Mouse (Mus musculus): ENCODE results near the gene Olfr943. TPM values are rescaled to one million over a fixed set of nuclear protein-coding genes. Genes with fewer than 3 reads are reported as not detected.

Olfr943 gene
- polyA plus RNA-seq (2015; fragmentation: Nextera tagmentation; extraction: Ambion mirVana), result not detected in 2 replicates

GRCm38 (mm10) chr9:39166004-39166403 lies at the start of gene Olfr943:
Gene Olfr943 (plus strand): TSS chr9:39166304.
- Histone ChIP-seq H3K27me3 (replicated peaks; ENCODE audit: control insufficient read depth, insufficient read depth, low read length) (no peaks in the 10 kb centered on the region), H3K27ac (ENCODE audit: low read depth, low read length) (no peak within 1 kb of the TSS), H3K4me2 (replicated peaks; ENCODE audit: low read depth) (no peak within 1 kb of the TSS), H3K4me3 (ENCODE audit: low read depth, low read length) (no peak within 1 kb of the TSS), H3K9ac (ENCODE audit: low read depth, low read length) (no peak within 1 kb of the TSS), H3K36me3 (ENCODE audit: control insufficient read depth, insufficient read depth) (no peaks in the 10 kb centered on the region), H3K4me1 (replicated peaks; ENCODE audit: control insufficient read depth, insufficient read depth, low read length) (no peaks in the 10 kb centered on the region), H3K9me3 (ENCODE audit: control insufficient read depth) (0 out of 2 replicates have a peak, but pooled peaks cover 3% of the 10 kb centered on the region)
- ATAC-seq, result no peak
- no peak for TF ChIP-seq CTCF (IDR thresholded peaks at IDR 0.05; ENCODE audit: low read depth)
- 90% methylated on average over 5 of the region's 5 CpGs for WGBS

GRCm38 (mm10) chr9:39127326-39127725 lies 38.8 kb upstream of the Olfr943 start:
- no peak for TF ChIP-seq CTCF (IDR thresholded peaks at IDR 0.05; ENCODE audit: low read depth)
- Histone ChIP-seq H3K9me3 (ENCODE audit: control insufficient read depth) (no peaks in the 10 kb centered on the region), H3K36me3 (ENCODE audit: control insufficient read depth, insufficient read depth) (no peaks in the 10 kb centered on the region), H3K4me1 (replicated peaks; ENCODE audit: control insufficient read depth, insufficient read depth, low read length) (no peaks in the 10 kb centered on the region), H3K4me2 (replicated peaks; ENCODE audit: low read depth) (no peak overlapping the region), H3K9ac (ENCODE audit: low read depth, low read length) (no peak overlapping the region), H3K27me3 (replicated peaks; ENCODE audit: control insufficient read depth, insufficient read depth, low read length) (no peaks in the 10 kb centered on the region), H3K27ac (ENCODE audit: low read depth, low read length) (no peak overlapping the region), H3K4me3 (ENCODE audit: low read depth, low read length) (no peak overlapping the region)
- no peak for ATAC-seq
- 70% methylated on average over 1 of the region's 1 CpGs for WGBS

GRCm38 (mm10) chr9:39127831-39128230 lies 38.3 kb upstream of the Olfr943 start, which contains the start of gene Olfr27:
Gene Olfr27 (plus strand): TSS chr9:39128131.
- H3K27ac ChIP-seq (ENCODE audit: low read depth, low read length), result no peak within 1 kb of the TSS
- no peaks in the 10 kb centered on the region for H3K9me3 ChIP-seq (ENCODE audit: control insufficient read depth)
- H3K4me2 ChIP-seq (replicated peaks; ENCODE audit: low read depth), result no peak within 1 kb of the TSS
- H3K36me3 ChIP-seq (ENCODE audit: control insufficient read depth, insufficient read depth), result no peaks in the 10 kb centered on the region
- no peak within 1 kb of the TSS for H3K9ac ChIP-seq (ENCODE audit: low read depth, low read length)
- H3K4me1 ChIP-seq (replicated peaks; ENCODE audit: control insufficient read depth, insufficient read depth, low read length), result no peaks in the 10 kb centered on the region
- H3K4me3 ChIP-seq (ENCODE audit: low read depth, low read length), result no peak within 1 kb of the TSS
- H3K27me3 ChIP-seq (replicated peaks; ENCODE audit: control insufficient read depth, insufficient read depth, low read length), result no peaks in the 10 kb centered on the region
- no peak for TF ChIP-seq CTCF (IDR thresholded peaks at IDR 0.05; ENCODE audit: low read depth)
- no peak for ATAC-seq

- H3K27me3 ChIP-seq (replicated peaks; ENCODE audit: control insufficient read depth, insufficient read depth, low read length), result no peaks in the 10 kb centered on the region
- ATAC-seq, result no peak
- H3K27ac ChIP-seq (ENCODE audit: low read depth, low read length), result no peak overlapping the region
- no peaks in the 10 kb centered on the region for H3K4me1 ChIP-seq (replicated peaks; ENCODE audit: control insufficient read depth, insufficient read depth, low read length)
- H3K4me2 ChIP-seq (replicated peaks; ENCODE audit: low read depth), result no peak overlapping the region
- no peaks in the 10 kb centered on the region for H3K36me3 ChIP-seq (ENCODE audit: control insufficient read depth, insufficient read depth)
- H3K9me3 ChIP-seq (ENCODE audit: control insufficient read depth), result no peaks in the 10 kb centered on the region
- H3K9ac ChIP-seq (ENCODE audit: low read depth, low read length), result no peak overlapping the region
- H3K4me3 ChIP-seq (ENCODE audit: low read depth, low read length), result no peak overlapping the region
- 60% methylated on average over 1 of the region's 1 CpGs for WGBS
- TF ChIP-seq CTCF (IDR thresholded peaks at IDR 0.05; ENCODE audit: low read depth), result no peak
Observed at GRCm38 (mm10) chr9:39152401-39152800, 13.7 kb upstream of the Olfr943 start.

- no peak for TF ChIP-seq CTCF (IDR thresholded peaks at IDR 0.05; ENCODE audit: low read depth)
- Histone ChIP-seq H3K9me3 (ENCODE audit: control insufficient read depth) (no peaks in the 10 kb centered on the region), H3K4me3 (ENCODE audit: low read depth, low read length) (no peak within 1 kb of the TSS), H3K36me3 (ENCODE audit: control insufficient read depth, insufficient read depth) (no peaks in the 10 kb centered on the region), H3K4me1 (replicated peaks; ENCODE audit: control insufficient read depth, insufficient read depth, low read length) (no peaks in the 10 kb centered on the region), H3K9ac (ENCODE audit: low read depth, low read length) (no peak within 1 kb of the TSS), H3K4me2 (replicated peaks; ENCODE audit: low read depth) (no peak within 1 kb of the TSS), H3K27ac (ENCODE audit: low read depth, low read length) (no peak within 1 kb of the TSS), H3K27me3 (replicated peaks; ENCODE audit: control insufficient read depth, insufficient read depth, low read length) (no peaks in the 10 kb centered on the region)
- ATAC-seq, result no peak
Observed at GRCm38 (mm10) chr9:39201620-39202019, 35.5 kb downstream of the Olfr943 start, which contains the start of gene Olfr944. Gene Olfr944 (plus strand): TSS chr9:39201920.

Other genes starting within 250 kb of the Olfr943 start
- not detected in 2 replicates for gene Olfr930, start 236.5 kb upstream of the Olfr943 start, polyA plus RNA-seq (2015; fragmentation: Nextera tagmentation; extraction: Ambion mirVana)
- gene Olfr933, start 194.0 kb upstream of the Olfr943 start, polyA plus RNA-seq (2015; fragmentation: Nextera tagmentation; extraction: Ambion mirVana), result not detected in 2 replicates
- gene Olfr934, start 178.0 kb upstream of the Olfr943 start, polyA plus RNA-seq (2015; fragmentation: Nextera tagmentation; extraction: Ambion mirVana), result not detected in 2 replicates
- not detected in 2 replicates for gene Olfr935, start 166.6 kb upstream of the Olfr943 start, polyA plus RNA-seq (2015; fragmentation: Nextera tagmentation; extraction: Ambion mirVana)
- gene Olfr146, start 142.9 kb upstream of the Olfr943 start, polyA plus RNA-seq (2015; fragmentation: Nextera tagmentation; extraction: Ambion mirVana), result not detected in 2 replicates
- gene Olfr937, start 101.4 kb upstream of the Olfr943 start, polyA plus RNA-seq (2015; fragmentation: Nextera tagmentation; extraction: Ambion mirVana), result not detected in 2 replicates
- not detected in 2 replicates for gene Olfr938, start 87.4 kb upstream of the Olfr943 start, polyA plus RNA-seq (2015; fragmentation: Nextera tagmentation; extraction: Ambion mirVana)
- gene Olfr27, start 38.2 kb upstream of the Olfr943 start, polyA plus RNA-seq (2015; fragmentation: Nextera tagmentation; extraction: Ambion mirVana), result not detected in 2 replicates
- gene Olfr944, start 35.6 kb downstream of the Olfr943 start, polyA plus RNA-seq (2015; fragmentation: Nextera tagmentation; extraction: Ambion mirVana), result not detected in 2 replicates
- gene Olfr1537, start 83.7 kb downstream of the Olfr943 start, polyA plus RNA-seq (2015; fragmentation: Nextera tagmentation; extraction: Ambion mirVana), result not detected in 2 replicates
- not detected in 2 replicates for gene Olfr945, start 110.5 kb downstream of the Olfr943 start, polyA plus RNA-seq (2015; fragmentation: Nextera tagmentation; extraction: Ambion mirVana)
- gene Olfr948, start 159.7 kb downstream of the Olfr943 start, polyA plus RNA-seq (2015; fragmentation: Nextera tagmentation; extraction: Ambion mirVana), result not detected in 2 replicates
- gene Olfr951, start 221.1 kb downstream of the Olfr943 start, polyA plus RNA-seq (2015; fragmentation: Nextera tagmentation; extraction: Ambion mirVana), result not detected in 2 replicates